Mouse (Mus musculus) fat pad, adult 2 months (tissue): ENCODE data around the gene Srcap.
A peak's percentile ranks its signal among the peaks of the same experiment; 100 is the strongest.
"Not testable (repeated sequence)": the region's sequence is repeated elsewhere in the genome, so short reads cannot be mapped to it uniquely, and the experiment has no call there.

Experiments
- DNase-seq: peaks from one replicate; pipeline ENCODE4 v3.0.0-alpha.2; 2011; ENCODE audit warnings: low read depth, low spot score; ENCODE audit errors: extremely low read depth

Srcap gene

GRCm38 (mm10) chr7:127511808-127512230 lies at the start of gene Srcap:
TSS of gene Srcap (plus strand) at chr7:127511983.
- DNase-seq, result peak; percentile 56

GRCm38 (mm10) chr7:127465191-127465590 lies 46.6 kb upstream of the Srcap start:
- no peak for DNase-seq

DNA sequence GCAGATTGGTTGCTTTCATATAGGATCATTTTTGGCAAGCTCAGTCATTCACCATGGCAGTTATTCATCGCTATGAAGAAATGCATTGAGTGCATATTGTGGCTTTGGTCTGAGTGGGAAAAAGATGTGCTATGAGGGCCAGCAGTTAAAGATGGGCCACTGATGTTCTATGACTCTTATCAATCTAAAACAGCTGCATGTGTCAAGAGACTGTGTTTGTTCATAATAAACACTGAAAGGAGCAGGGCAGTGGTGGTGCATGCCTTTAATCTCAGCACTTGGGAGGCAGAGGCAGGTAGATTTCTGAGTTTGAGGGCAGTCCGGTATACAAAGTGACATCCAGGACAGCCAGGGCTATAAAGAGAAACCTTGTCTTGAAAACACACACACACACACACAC lies 46.1 kb upstream of the Srcap start:
- DNase-seq, result not testable (repeated sequence)

GRCm38 (mm10) chr7:127466606-127467005 lies 45.2 kb upstream of the Srcap start:
- DNase-seq, result no peak

GRCm38 (mm10) chr7:127470011-127470715 lies 41.6 kb upstream of the Srcap start:
- DNase-seq, result no peak

- DNase-seq, result peak; percentile 89
Observed at GRCm38 (mm10) chr7:127470743-127471645, 40.8 kb upstream of the Srcap start.

DNA sequence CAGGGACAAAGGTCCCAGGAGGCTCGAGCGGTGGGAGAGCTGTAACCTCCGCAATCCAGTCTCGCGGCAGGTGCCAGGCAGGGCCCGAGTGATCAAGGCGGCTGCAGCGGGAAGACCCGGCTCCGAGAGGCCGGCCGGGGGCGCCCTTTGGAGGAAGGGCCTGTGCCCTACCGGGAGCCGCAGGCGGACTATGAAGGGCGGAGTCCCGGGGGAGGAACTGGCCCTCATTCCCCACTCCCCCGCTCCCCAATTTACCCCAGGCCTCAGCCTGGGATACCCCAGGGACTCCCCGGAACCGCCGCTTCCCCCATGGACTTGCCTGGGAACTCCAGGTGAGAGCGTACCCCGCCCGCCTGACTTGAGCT lies 40.2 kb upstream of the Srcap start:
- DNase-seq, result no peak

GRCm38 (mm10) chr7:127472060-127472459 lies 39.7 kb upstream of the Srcap start:
- DNase-seq, result no peak

DNA sequence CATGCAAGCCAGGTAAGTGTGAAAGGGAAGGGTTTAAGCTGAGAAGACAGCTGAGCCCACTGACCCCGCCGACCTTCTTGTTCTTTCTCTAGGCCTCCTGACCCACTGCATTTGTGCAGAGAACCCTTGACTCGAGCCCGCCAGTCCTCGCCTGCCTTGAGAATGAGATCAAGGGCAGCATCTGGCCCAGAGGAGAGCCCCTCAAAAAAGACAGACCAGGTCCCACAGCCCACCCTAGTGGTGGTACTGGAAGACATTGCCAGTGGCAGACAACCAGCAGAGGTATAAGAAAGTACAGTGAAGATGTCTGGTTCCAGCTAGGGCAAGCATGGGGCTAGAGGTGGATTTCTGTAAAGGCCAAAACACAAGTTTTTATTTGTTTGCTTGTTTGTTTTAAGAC lies 38.1 kb upstream of the Srcap start:
- DNase-seq, result no peak

DNA sequence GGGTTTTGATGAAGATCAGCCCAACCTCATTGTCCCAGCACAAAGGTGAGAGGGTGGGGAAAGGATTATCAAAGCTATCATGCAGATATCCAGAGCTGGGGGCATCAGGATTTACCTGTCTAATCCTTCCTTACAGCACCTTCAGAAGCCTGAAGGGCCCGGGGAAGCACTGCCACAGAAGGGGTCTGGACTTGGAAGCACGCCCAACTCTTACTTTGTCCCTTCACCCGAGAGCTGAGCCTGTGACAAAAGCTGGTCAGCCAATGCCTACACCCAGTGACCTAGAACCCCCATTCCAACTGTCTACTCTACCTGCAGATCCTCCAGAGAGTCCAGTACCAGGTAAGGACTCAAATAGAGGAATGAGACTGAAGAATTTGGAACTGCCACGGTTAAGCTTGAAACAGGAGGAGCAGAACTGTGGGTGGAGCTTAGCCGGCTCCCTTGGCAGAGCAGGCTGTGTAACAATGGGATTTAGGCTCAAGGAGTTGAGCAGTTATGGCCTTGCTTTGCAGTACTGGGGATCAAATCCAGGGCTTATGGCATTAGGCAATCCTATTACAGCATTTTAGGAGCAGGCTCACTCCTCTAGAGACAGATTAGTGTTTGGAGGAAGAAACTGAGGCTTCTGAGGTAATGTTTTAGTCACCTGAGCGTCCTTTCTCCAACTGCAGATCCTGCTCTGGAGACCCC lies 37.3 kb upstream of the Srcap start:
- peak; percentile 80 for DNase-seq

GRCm38 (mm10) chr7:127475186-127475740 lies 36.5 kb upstream of the Srcap start:
- no peak for DNase-seq

- DNase-seq, result no peak
Observed at GRCm38 (mm10) chr7:127476336-127476735, 35.4 kb upstream of the Srcap start.

GRCm38 (mm10) chr7:127476855-127477254 lies 34.9 kb upstream of the Srcap start:
- DNase-seq, result no peak

DNA sequence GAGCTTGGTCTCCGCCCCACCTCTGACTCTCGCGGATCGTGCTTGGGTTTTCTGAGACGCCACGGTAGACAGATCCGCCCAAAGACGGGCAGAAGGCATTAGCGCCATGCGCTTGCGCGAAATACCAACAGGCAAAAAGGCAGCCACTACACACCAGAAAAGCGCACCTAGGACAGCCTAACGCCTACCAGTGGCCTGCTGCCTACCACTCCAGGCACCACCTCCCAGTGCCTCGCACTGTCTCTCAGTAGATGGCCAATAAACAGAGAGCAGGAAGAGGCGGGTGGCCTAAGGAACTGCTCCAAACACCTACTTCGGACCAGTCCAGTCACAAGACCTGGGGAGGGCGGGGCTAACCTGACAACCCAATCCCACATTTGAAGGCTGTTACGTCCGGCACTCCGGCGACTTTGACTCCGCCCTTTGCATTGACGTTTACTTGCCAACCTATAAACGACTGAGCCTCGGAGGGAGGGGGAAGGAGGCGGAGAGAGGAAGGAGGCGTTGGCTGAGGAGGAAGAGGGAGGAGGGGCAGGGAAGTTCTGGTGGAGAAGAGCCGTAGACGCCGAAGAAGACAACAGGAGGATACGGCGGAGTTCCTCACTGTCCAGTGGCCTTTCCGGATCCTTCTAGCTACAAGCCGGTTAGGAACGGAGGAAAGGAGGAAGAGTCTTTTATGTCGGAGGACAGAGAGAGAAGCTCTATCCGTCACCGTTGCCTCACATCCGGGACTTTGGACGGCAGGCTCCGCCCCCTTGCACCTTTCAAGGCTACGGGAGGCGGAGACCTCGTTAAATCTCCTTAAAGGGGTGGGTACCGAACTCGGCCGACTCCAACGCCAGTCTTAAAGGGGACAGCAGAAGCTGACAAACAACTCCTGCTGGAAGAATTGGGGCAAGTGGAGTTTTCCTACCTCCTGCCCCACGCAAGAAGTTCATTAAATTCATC lies 33.8 kb upstream of the Srcap start:
- DNase-seq, result peak; percentile 100

GRCm38 (mm10) chr7:127478635-127479317 lies 33.0 kb upstream of the Srcap start, which contains the start of gene Fbrs:
TSS of gene Fbrs (plus strand) at chr7:127479199.
- peak; percentile 81 for DNase-seq

DNA sequence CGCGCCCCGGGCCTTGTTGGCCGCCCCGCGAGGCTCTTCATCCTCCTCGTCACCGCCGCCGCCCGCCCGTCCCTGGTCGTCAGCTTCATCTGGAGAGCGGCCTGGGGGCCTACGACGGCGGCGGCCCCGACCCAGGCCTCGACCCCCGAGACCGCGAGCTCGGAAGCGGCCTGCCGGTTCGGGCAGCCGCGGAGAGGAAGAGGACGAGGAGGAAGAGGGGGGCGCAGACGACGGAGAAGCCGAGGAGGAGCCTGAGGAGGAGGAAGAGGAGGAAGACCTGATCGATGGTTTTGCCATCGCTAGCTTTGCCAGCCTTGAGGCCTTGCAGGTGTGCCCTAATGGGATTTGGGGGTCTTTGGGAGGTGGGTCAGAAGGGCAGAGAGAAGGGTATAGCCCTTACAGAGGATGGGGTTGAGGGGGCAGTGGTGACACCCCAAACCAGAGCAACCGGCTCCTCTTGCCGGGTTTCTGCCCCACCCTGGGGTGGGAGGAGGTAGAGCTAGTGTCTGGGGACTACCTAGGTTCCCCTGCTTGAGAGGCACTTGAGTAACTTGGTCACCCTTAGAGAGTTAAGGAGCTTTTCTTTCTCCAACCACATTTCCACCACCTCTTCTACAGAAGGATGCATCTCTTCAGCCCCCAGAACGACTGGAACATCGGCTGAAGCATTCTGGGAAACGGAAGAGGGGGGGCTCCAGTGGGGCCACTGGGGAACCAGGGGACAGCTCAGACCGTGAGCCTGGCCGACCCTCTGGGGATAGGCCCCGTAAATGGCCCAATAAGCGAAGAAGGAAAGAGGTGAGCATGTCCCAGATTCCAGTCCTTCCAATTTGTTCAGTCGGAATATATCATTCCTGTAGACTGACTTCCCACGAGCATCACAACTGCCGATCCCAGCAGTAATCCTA lies 32.2 kb upstream of the Srcap start:
- no peak for DNase-seq

DNA sequence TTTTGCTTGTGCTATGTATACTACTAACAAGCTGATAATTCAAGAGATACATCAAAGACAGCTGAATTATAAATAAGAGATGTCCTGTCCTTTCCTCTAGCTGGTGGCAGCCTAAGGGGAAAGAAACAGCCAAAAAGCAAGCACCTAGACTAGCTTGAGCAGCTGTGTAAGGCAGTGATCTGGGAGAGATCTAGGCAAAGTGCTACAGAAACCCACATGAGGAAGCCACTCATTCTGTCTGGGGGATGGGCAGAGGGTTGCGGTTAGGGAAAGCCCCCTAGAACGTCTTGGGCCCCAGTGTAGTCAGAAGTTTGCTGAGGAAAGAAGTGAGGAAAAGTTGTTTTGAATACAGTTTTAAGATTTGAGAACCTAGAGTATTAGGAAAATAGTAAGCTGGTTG lies 31.5 kb upstream of the Srcap start:
- DNase-seq, result no peak

DNA sequence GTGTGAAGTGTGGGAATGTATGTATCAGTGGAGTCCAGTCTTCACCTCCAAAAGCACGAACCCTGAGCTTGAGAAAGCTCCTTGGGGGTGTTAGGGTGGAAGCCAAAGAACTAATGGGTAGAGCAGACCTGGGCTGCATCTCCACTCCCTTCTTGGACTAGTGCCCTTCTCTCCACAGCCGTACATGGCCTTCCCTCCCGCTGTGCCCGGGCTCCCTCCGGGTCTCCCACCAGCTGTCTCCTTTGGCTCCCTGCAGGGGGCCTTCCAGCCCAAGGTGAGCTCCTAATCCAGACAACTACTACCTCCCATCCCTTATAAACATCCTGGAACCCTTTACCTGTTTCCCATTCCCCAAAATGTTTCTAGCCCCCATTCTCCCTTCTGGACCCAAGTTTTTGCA lies 26.4 kb upstream of the Srcap start:
- no peak for DNase-seq
